Comparison of ENCODE assay signal across 8 mouse cellular contexts in the genomic region with DNA sequence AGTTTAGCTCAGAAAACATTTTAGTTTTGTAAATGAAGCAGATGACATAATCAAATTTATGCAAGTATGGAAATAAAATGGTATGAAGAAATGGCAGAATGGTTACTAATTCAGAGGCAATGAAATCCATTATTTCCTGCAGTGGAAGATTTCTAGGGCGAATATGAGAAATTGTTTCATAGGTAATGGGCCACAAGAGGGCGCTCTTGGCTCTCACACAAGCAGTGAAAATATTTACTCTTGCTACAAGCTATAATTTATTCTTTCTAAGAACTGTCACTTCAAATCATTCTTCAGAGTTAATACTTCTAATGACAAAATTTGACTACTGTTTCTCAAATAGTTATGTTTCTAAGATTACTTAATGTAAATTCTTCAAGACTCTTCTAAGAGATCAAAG.
DNase-seq lines count a peak whose midpoint lies in the region; ATAC-seq and TF ChIP-seq lines count a peak whose summit lies in the region.

No protein-coding gene starts in this region.

- no peak overlapping the region for H3K4me2 ChIP-seq in heart, embryonic 12.5 days
- H3K4me2 ChIP-seq in CH12.LX (ENCODE audit: insufficient read depth, low read depth, poor library complexity, severe bottlenecking) = no peak overlapping the region
- no peak overlapping the region for H3K4me2 ChIP-seq in embryonic facial prominence, embryonic 11.5 days (ENCODE audit: low read depth, low read length)

- no peaks in the 10 kb centered on the region for H3K79me2 ChIP-seq in CH12.LX (replicated peaks; ENCODE audit: control insufficient read depth, extremely low read depth, insufficient read depth, poor library complexity, severe bottlenecking)

- ATAC-seq in heart, embryonic 12.5 days (ENCODE audit: insufficient number of reproducible peaks, low FRiP score) = no peak
- ATAC-seq in embryonic facial prominence, embryonic 11.5 days (replicated peaks; ENCODE audit: insufficient number of reproducible peaks, low FRiP score, low TSS enrichment, low read depth) = no peak

- H3K4me1 ChIP-seq in heart, embryonic 12.5 days (replicated peaks) = no peaks in the 10 kb centered on the region
- no peaks in the 10 kb centered on the region for H3K4me1 ChIP-seq in CH12.LX (ENCODE audit: control insufficient read depth in 1 of 2, insufficient read depth in 2 of 2)
- H3K4me1 ChIP-seq in embryonic facial prominence, embryonic 11.5 days (ENCODE audit: control insufficient read depth, insufficient read depth, low read length) = no peaks in the 10 kb centered on the region

- no peak for TF ChIP-seq POLR2A in CH12.LX (IDR thresholded peaks at IDR 0.05; ENCODE audit: low read depth, low read length)

- TF ChIP-seq EP300 in CH12.LX (IDR thresholded peaks at IDR 0.05; ENCODE audit: low read length) = no peak

- H3K9me3 ChIP-seq in heart, embryonic 12.5 days (replicated peaks) = no peaks in the 10 kb centered on the region
- H3K9me3 ChIP-seq in CH12.LX (replicated peaks; ENCODE audit: low read length) = no peaks in the 10 kb centered on the region
- no peaks in the 10 kb centered on the region for H3K9me3 ChIP-seq in embryonic facial prominence, embryonic 11.5 days (replicated peaks; ENCODE audit: control insufficient read depth, low read length)

- intact Hi-C loops in heart, postnatal 10 days (cut with DNase I) = loop anchor here (1.0 to 10.0 kb wide), 2 partner anchors 99 to 319 kb away; no protein-coding TSS in a partner anchor

- 7% methylated on average over 2 of the region's 2 CpGs for WGBS in heart, embryonic 12.5 days
- WGBS in embryonic facial prominence, embryonic 11.5 days = 3% methylated on average over 2 of the region's 2 CpGs

- H3K27ac ChIP-seq in heart, embryonic 12.5 days (ENCODE audit: poor library complexity, severe bottlenecking) = no peak overlapping the region
- H3K27ac ChIP-seq in CH12.LX (ENCODE audit: insufficient read depth, low read depth) = no peak overlapping the region
- no peak overlapping the region for H3K27ac ChIP-seq in embryonic facial prominence, embryonic 11.5 days (replicated peaks; ENCODE audit: low read depth, low read length)

- no peak overlapping the region for H3K9ac ChIP-seq in heart, embryonic 12.5 days
- no peak overlapping the region for H3K9ac ChIP-seq in CH12.LX (ENCODE audit: insufficient read depth, low read depth)
- no peak overlapping the region for H3K9ac ChIP-seq in embryonic facial prominence, embryonic 11.5 days (replicated peaks; ENCODE audit: low read length)

- peak; percentile 43 to 65 for DNase-seq in heart, postnatal 10 days
- DNase-seq in CH12.LX (ENCODE audit: extremely low read depth) = peak; percentile 66
- DNase-seq in adrenal gland, postnatal 10 days = peak; percentile 79
- DNase-seq in embryonic facial prominence, embryonic 11.5 days (ENCODE audit: low spot score) = peak; percentile 82
- DNase-seq in layer of hippocampus, postnatal 14 days (ENCODE audit: low spot score in 2 of 2) = peak; percentile 47 to 74
- DNase-seq in retina, adult 2 months (ENCODE audit: low read depth, low spot score) = peak; percentile 16
- DNase-seq in spleen, postnatal 36 days (ENCODE audit: low spot score in 2 of 2) = no peak

- no peaks in the 10 kb centered on the region for H3K27me3 ChIP-seq in heart, embryonic 12.5 days (replicated peaks)
- no peaks in the 10 kb centered on the region for H3K27me3 ChIP-seq in CH12.LX (replicated peaks)
- no peaks in the 10 kb centered on the region for H3K27me3 ChIP-seq in embryonic facial prominence, embryonic 11.5 days (ENCODE audit: control insufficient read depth, insufficient read depth, low read length)

- peak; percentile 54 for TF ChIP-seq RAD21 in CH12.LX (IDR thresholded peaks at IDR 0.05; ENCODE audit: low read depth, low read length)

- H3K4me3 ChIP-seq in heart, embryonic 12.5 days = no peak overlapping the region
- no peak overlapping the region for H3K4me3 ChIP-seq in CH12.LX (replicated peaks in 1 of 3; ENCODE audit: low read depth in 2 of 3, low read length in 2 of 3, poor library complexity in 1 of 3)
- no peak overlapping the region for H3K4me3 ChIP-seq in embryonic facial prominence, embryonic 11.5 days (ENCODE audit: low read depth, low read length)

- no peaks in the 10 kb centered on the region for H3K36me3 ChIP-seq in heart, embryonic 12.5 days
- H3K36me3 ChIP-seq in CH12.LX (replicated peaks in 1 of 2; ENCODE audit: control insufficient read depth in 1 of 2, insufficient read depth in 1 of 2, low read length in 1 of 2) = no peaks in the 10 kb centered on the region
- H3K36me3 ChIP-seq in embryonic facial prominence, embryonic 11.5 days (replicated peaks; ENCODE audit: control insufficient read depth, insufficient read depth, low read depth, low read length) = no peaks in the 10 kb centered on the region

- TF ChIP-seq CTCF in CH12.LX (conservative IDR thresholded peaks at IDR 0.05 in 1 of 2, IDR thresholded peaks at IDR 0.05 in 1 of 2; ENCODE audit: low read depth in 2 of 2, low read length in 2 of 2) = peak; percentile 17 to 55; a peak in 3 of 4 replicates

- in situ Hi-C loops in CH12.LX (cut with MboI; ENCODE audit: low pct_ligation_motif_present, low pct_unique_long_range_greater_than_20kb, low sequenced_read_pairs) = no loop called here

- dilution Hi-C loops in CH12.LX (cut with MboI; ENCODE audit: extremely low pct_ligation_motif_present, extremely low pct_unique_long_range_greater_than_20kb, low sequenced_read_pairs) = no loop called here

TF ChIP-seq in CH12.LX, 34 proteins besides CTCF, POLR2A, EP300 and RAD21:
- TF ChIP-seq SMC3 (IDR thresholded peaks at IDR 0.05; ENCODE audit: low read depth, low read length) (peak; percentile 47), MAFK (IDR thresholded peaks at IDR 0.05; ENCODE audit: insufficient replicate concordance, low read length) (no peak)

Comparison
In these comparisons a context has a peak if more than half of its experiments do, and no peak if none do; other contexts are left out.
1. DNase-seq: peak in heart, postnatal 10 days (2 of 2), CH12.LX (single experiment), adrenal gland, postnatal 10 days (single experiment), embryonic facial prominence, embryonic 11.5 days (single experiment), layer of hippocampus, postnatal 14 days (2 of 2) and retina, adult 2 months (single experiment); none in spleen, postnatal 36 days (0 of 2).